Mouse (Mus musculus): Measurements from ENCODE around the gene Haus3. TPM values are rescaled to one million over a fixed set of nuclear protein-coding genes. Genes with fewer than 3 reads are reported as not detected.

The Haus3 gene
- polyA plus RNA-seq, 1 experiment from 2014 or later = 30.8 TPM

- Histone ChIP-seq H3K27me3 (replicated peaks) (no peaks in the 10 kb centered on the region), H3K9me3 (replicated peaks) (no peaks in the 10 kb centered on the region), H3K27ac (ENCODE audit: poor library complexity, severe bottlenecking) (no peak overlapping the region), H3K4me1 (replicated peaks) (no peaks in the 10 kb centered on the region), H3K4me2 (no peak overlapping the region), H3K4me3 (no peak overlapping the region), H3K36me3 (no peaks in the 10 kb centered on the region), H3K9ac (no peak overlapping the region)
- ATAC-seq (ENCODE audit: insufficient number of reproducible peaks, low FRiP score) = no peak
- 72% methylated on average over 3 of the region's 3 CpGs for WGBS
Measured at GRCm38 (mm10) chr5:34119121-34119856, 50.0 kb downstream of the Haus3 start.

- Histone ChIP-seq H3K27me3 (replicated peaks) (no peaks in the 10 kb centered on the region), H3K27ac (ENCODE audit: poor library complexity, severe bottlenecking) (no peak overlapping the region), H3K9ac (no peak overlapping the region), H3K36me3 (no peaks in the 10 kb centered on the region), H3K4me3 (no peak overlapping the region), H3K4me2 (no peak overlapping the region), H3K4me1 (replicated peaks) (no peaks in the 10 kb centered on the region), H3K9me3 (replicated peaks) (no peaks in the 10 kb centered on the region; the same call in 1 of the 2 replicates)
- no peak for ATAC-seq (ENCODE audit: insufficient number of reproducible peaks, low FRiP score)
- 47% methylated on average over 1 of the region's 1 CpGs for WGBS
Measured at GRCm38 (mm10) chr5:34105681-34106080, 63.6 kb downstream of the Haus3 start.

Other genes with a start within 250 kb of the Haus3 start
- gene Nelfa, start 233.1 kb downstream of the Haus3 start, polyA plus RNA-seq (2016; fragmentation: Nextera tagmentation; extraction: Ambion mirVana) = 36.5 and 39.8 TPM in 2 replicates
- 93.7 and 97.0 TPM in 2 replicates for gene Gm1673, start 186.1 kb downstream of the Haus3 start, polyA plus RNA-seq (2016; fragmentation: Nextera tagmentation; extraction: Ambion mirVana)
- 0.64 and 0.73 TPM in 2 replicates for gene Nat8l, start 173.5 kb downstream of the Haus3 start, polyA plus RNA-seq (2016; fragmentation: Nextera tagmentation; extraction: Ambion mirVana)
- gene Poln, start 79 bp downstream of the Haus3 start, polyA plus RNA-seq (2016; fragmentation: Nextera tagmentation; extraction: Ambion mirVana) = 0.37 and 0.40 TPM in 2 replicates
- gene Mxd4, start 18.2 kb upstream of the Haus3 start, polyA plus RNA-seq (2016; fragmentation: Nextera tagmentation; extraction: Ambion mirVana) = 23.8 and 24.5 TPM in 2 replicates
- gene Zfyve28, start 118.9 kb upstream of the Haus3 start, polyA plus RNA-seq (2016; fragmentation: Nextera tagmentation; extraction: Ambion mirVana) = 0.28 and 0.37 TPM in 2 replicates
- 0.08 TPM in 1 of 2 replicates, not detected in the other for gene Cfap99, start 119.1 kb upstream of the Haus3 start, polyA plus RNA-seq (2016; fragmentation: Nextera tagmentation; extraction: Ambion mirVana)
- 125 and 130 TPM in 2 replicates for gene Rnf4, start 166.8 kb upstream of the Haus3 start, polyA plus RNA-seq (2016; fragmentation: Nextera tagmentation; extraction: Ambion mirVana)
- gene Fam193a, start 200.4 kb upstream of the Haus3 start, polyA plus RNA-seq (2016; fragmentation: Nextera tagmentation; extraction: Ambion mirVana) = 7.8 and 8.5 TPM in 2 replicates